9 mouse cellular contexts compared by ENCODE assay signal in genomic region chr2:84184288-84185015, GRCm38 (mm10).
DNase-seq lines count a peak whose midpoint lies in the region; ATAC-seq and TF ChIP-seq lines count a peak whose summit lies in the region.
"Had no signal": no experiment of that assay in that cellular context is flagged by ENCODE, and none has a peak within 500 bp of the region (broad histone marks: within the 10 kb centered on the region; RNA-seq: fewer than 3 reads in every experiment).

No protein-coding gene starts in this region.

- H3K27ac ChIP-seq in hindbrain, embryonic 14.5 days: peak overlapping the region; percentile 26; the same call in 1 of the 2 replicates
- H3K27ac ChIP-seq in hindbrain, embryonic 11.5 days (ENCODE audit: low read depth, low read length): no peak overlapping the region
- H3K27ac ChIP-seq in liver, postnatal 0 days (ENCODE audit: low read depth): peak overlapping the region; percentile 63; the same call in 1 of the 2 replicates
- 0 out of 2 replicates have a peak overlapping the region, but pooled peaks have one; percentile 33 for H3K27ac ChIP-seq in stomach, embryonic 14.5 days (ENCODE audit: low read length)

- ATAC-seq in hindbrain, embryonic 14.5 days (ENCODE audit: low FRiP score): no peak
- ATAC-seq in hindbrain, embryonic 11.5 days (ENCODE audit: low FRiP score): no peak
- peak; percentile 67 for ATAC-seq in liver, postnatal 0 days
- ATAC-seq in stomach, embryonic 14.5 days (ENCODE audit: insufficient number of reproducible peaks, insufficient read depth, low FRiP score, low read depth): no peak

- 77% methylated on average over 19 of the region's 19 CpGs for WGBS in hindbrain, embryonic 14.5 days
- 82% methylated on average over 19 of the region's 19 CpGs for WGBS in hindbrain, embryonic 11.5 days
- 39% methylated on average over 19 of the region's 19 CpGs for WGBS in liver, postnatal 0 days (ENCODE audit: insufficient replicate concordance)
- WGBS in stomach, embryonic 14.5 days: 49% methylated on average over 19 of the region's 19 CpGs

- no peaks in the 10 kb centered on the region for H3K36me3 ChIP-seq in hindbrain, embryonic 14.5 days (replicated peaks; ENCODE audit: control insufficient read depth, insufficient read depth)
- no peaks in the 10 kb centered on the region for H3K36me3 ChIP-seq in hindbrain, embryonic 11.5 days (ENCODE audit: control insufficient read depth, insufficient read depth, low read length)
- H3K36me3 ChIP-seq in liver, postnatal 0 days (replicated peaks; ENCODE audit: insufficient read depth, low read length): no peaks in the 10 kb centered on the region
- no peaks in the 10 kb centered on the region for H3K36me3 ChIP-seq in stomach, embryonic 14.5 days (ENCODE audit: control insufficient read depth, insufficient read depth, low read length)

- no peak for TF ChIP-seq EP300 in liver, postnatal 0 days (IDR thresholded peaks at IDR 0.05; ENCODE audit: low read depth)

- H3K4me2 ChIP-seq in hindbrain, embryonic 14.5 days (replicated peaks): no peak overlapping the region
- H3K4me2 ChIP-seq in hindbrain, embryonic 11.5 days (replicated peaks; ENCODE audit: low read depth, low read length): no peak overlapping the region
- H3K4me2 ChIP-seq in liver, postnatal 0 days (ENCODE audit: low read depth, low read length): peak overlapping the region; percentile 47
- no peak overlapping the region for H3K4me2 ChIP-seq in stomach, embryonic 14.5 days (replicated peaks; ENCODE audit: low read depth, low read length)

- TF ChIP-seq CTCF in liver, postnatal 0 days (IDR thresholded peaks at IDR 0.05; ENCODE audit: low read depth): no peak

- no peak overlapping the region for H3K9ac ChIP-seq in hindbrain, embryonic 14.5 days
- H3K9ac ChIP-seq in hindbrain, embryonic 11.5 days (ENCODE audit: low read depth, low read length): no peak overlapping the region
- no peak overlapping the region for H3K9ac ChIP-seq in liver, postnatal 0 days (replicated peaks)
- no peak overlapping the region for H3K9ac ChIP-seq in stomach, embryonic 14.5 days (replicated peaks; ENCODE audit: low read depth, low read length)

- no peak overlapping the region for H3K4me3 ChIP-seq in hindbrain, embryonic 14.5 days (replicated peaks; ENCODE audit: low read length)
- H3K4me3 ChIP-seq in hindbrain, embryonic 11.5 days (ENCODE audit: low read depth, low read length): no peak overlapping the region
- no peak overlapping the region for H3K4me3 ChIP-seq in liver, postnatal 0 days (ENCODE audit: low read depth, low read length)
- no peak overlapping the region for H3K4me3 ChIP-seq in stomach, embryonic 14.5 days (ENCODE audit: low read depth, low read length)

- no peaks in the 10 kb centered on the region for H3K27me3 ChIP-seq in hindbrain, embryonic 14.5 days (ENCODE audit: control insufficient read depth, insufficient read depth, low read length)
- H3K27me3 ChIP-seq in hindbrain, embryonic 11.5 days (ENCODE audit: control insufficient read depth, insufficient read depth, low read length): no peaks in the 10 kb centered on the region
- no peaks in the 10 kb centered on the region for H3K27me3 ChIP-seq in liver, postnatal 0 days (ENCODE audit: insufficient read depth, low read length)
- no peaks in the 10 kb centered on the region for H3K27me3 ChIP-seq in stomach, embryonic 14.5 days (ENCODE audit: control insufficient read depth, insufficient read depth, low read length)
- H3K27me3 ChIP-seq: CH12.LX had no signal

- no peaks in the 10 kb centered on the region for H3K9me3 ChIP-seq in hindbrain, embryonic 14.5 days (ENCODE audit: control insufficient read depth, low read length)
- no peaks in the 10 kb centered on the region for H3K9me3 ChIP-seq in hindbrain, embryonic 11.5 days (ENCODE audit: control insufficient read depth, low read length)
- H3K9me3 ChIP-seq in liver, postnatal 0 days (ENCODE audit: low read length): no peaks in the 10 kb centered on the region
- no peaks in the 10 kb centered on the region for H3K9me3 ChIP-seq in stomach, embryonic 14.5 days (ENCODE audit: control insufficient read depth, low read depth, low read length)

- no peaks in the 10 kb centered on the region for H3K4me1 ChIP-seq in hindbrain, embryonic 14.5 days (replicated peaks; ENCODE audit: control insufficient read depth, insufficient read depth, low read length)
- no peaks in the 10 kb centered on the region for H3K4me1 ChIP-seq in hindbrain, embryonic 11.5 days (replicated peaks; ENCODE audit: control insufficient read depth, insufficient read depth, low read length)
- H3K4me1 ChIP-seq in liver, postnatal 0 days (ENCODE audit: insufficient read depth): 0 out of 2 replicates have a peak, but pooled peaks cover 3% of the 10 kb centered on the region
- H3K4me1 ChIP-seq in stomach, embryonic 14.5 days (ENCODE audit: control insufficient read depth, insufficient read depth, low read length): peaks cover 13% of the 10 kb centered on the region; the same call in 1 of the 2 replicates

- no peak for DNase-seq in hindbrain, embryonic 14.5 days (ENCODE audit: low spot score)
- DNase-seq in hindbrain, embryonic 11.5 days (ENCODE audit: low spot score): no peak
- DNase-seq in heart, postnatal 4 days: peak; percentile 49
- peak; percentile 14 for DNase-seq in liver, postnatal 0 days
- DNase-seq in B cell, adult 2 months: no peak
- no peak for DNase-seq in cerebellum, adult 18-20 months
- no peak for DNase-seq in urinary bladder, postnatal 10 days (ENCODE audit: low spot score)

Comparison
In these comparisons a context has a peak if more than half of its experiments do, and no peak if none do; other contexts are left out.
1. DNase-seq: peak in heart, postnatal 4 days (single experiment) and liver, postnatal 0 days (single experiment); none in hindbrain, embryonic 14.5 days (single experiment), hindbrain, embryonic 11.5 days (single experiment), B cell, adult 2 months (0 of 2), cerebellum, adult 18-20 months (0 of 2) and urinary bladder, postnatal 10 days (single experiment).